Comparison of ENCODE assay signal across 19 mouse cellular contexts in the genomic region with DNA sequence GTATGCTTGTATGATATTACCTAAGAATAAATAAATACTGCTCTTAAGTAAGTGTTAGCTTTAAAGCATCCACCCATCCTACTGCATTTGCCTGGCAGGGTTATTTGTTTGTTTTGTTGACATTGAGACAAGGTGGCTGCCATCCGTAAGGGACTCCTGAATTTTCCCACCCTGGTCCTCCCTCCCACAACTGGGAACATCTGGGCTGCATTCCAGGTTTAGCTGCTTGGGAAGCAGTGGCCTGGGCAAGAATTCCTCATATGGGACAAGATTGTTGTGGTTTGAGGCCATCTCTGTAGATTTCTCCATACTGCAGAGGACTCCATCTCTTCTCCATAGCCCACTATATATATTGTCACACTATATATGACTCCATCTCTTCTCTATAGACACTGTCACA.
"Had no signal": no experiment of that assay in that cellular context is flagged by ENCODE, and none has a peak within 500 bp of the region (broad histone marks: within the 10 kb centered on the region; RNA-seq: fewer than 3 reads in every experiment).

No protein-coding gene starts in this region.

- H3K27me3 ChIP-seq: liver, embryonic 13.5 days; neural tube, embryonic 12.5 days; neural tube, embryonic 15.5 days; stomach, embryonic 15.5 days had no signal

- H3K9ac ChIP-seq: liver, embryonic 13.5 days; neural tube, embryonic 12.5 days; neural tube, embryonic 15.5 days; stomach, embryonic 15.5 days had no signal

- H3K4me1 ChIP-seq: liver, embryonic 13.5 days; neural tube, embryonic 15.5 days had no signal

- H3K36me3 ChIP-seq: liver, embryonic 13.5 days; neural tube, embryonic 12.5 days; neural tube, embryonic 15.5 days; stomach, embryonic 15.5 days had no signal

- H3K27ac ChIP-seq: kidney, postnatal 0 days; left cerebral cortex, adult 2 months; liver, embryonic 13.5 days; neural tube, embryonic 12.5 days; neural tube, embryonic 15.5 days; stomach, embryonic 15.5 days had no signal

- H3K4me3 ChIP-seq: layer of hippocampus, adult 2 months; left cerebral cortex, adult 2 months; liver, embryonic 13.5 days; neural tube, embryonic 12.5 days; neural tube, embryonic 15.5 days; stomach, embryonic 15.5 days had no signal

- DNase-seq: kidney, postnatal 25 days; layer of hippocampus, adult 9-11 months; layer of hippocampus, postnatal 36 days; liver, embryonic 13.5 days; lung, adult 2 months; lung, postnatal 14 days; lung, postnatal 4 days; midbrain, embryonic 14.5 days; right cerebral cortex, adult 18-20 months; right cerebral cortex, postnatal 14 days; right cerebral cortex, postnatal 4 days; thymus, postnatal 25 days had no signal

- H3K9me3 ChIP-seq: liver, embryonic 13.5 days; neural tube, embryonic 12.5 days; neural tube, embryonic 15.5 days; stomach, embryonic 15.5 days had no signal

- H3K4me2 ChIP-seq: liver, embryonic 13.5 days; midbrain, embryonic 11.5 days; neural tube, embryonic 12.5 days; neural tube, embryonic 15.5 days; stomach, embryonic 15.5 days had no signal
